Mouse (Mus musculus) midbrain, embryonic 11.5 days (tissue): ENCODE data around the gene Tnnc2. TPM values are rescaled to one million over a fixed set of nuclear protein-coding genes. Genes with fewer than 3 reads are reported as not detected.

Experiments used
- ATAC-seq: fragments of 200-750 bp; cut with Nextera tagmentation; 2 replicates; pipeline ENCODE4 v1.8.0; 2017; ENCODE audit warnings: moderate TSS enrichment, moderate library complexity; ENCODE audit not compliant: low FRiP score
- DNase-seq: peaks from one replicate; pipeline ENCODE4 v3.0.0; 2015; ENCODE audit warnings: low spot score; ENCODE audit errors: missing footprints
- H3K27ac ChIP-seq: fragments of 300-500 bp; sonication (generic); 2 replicates; pipeline ENCODE4 v1.5.1; 2014; ENCODE audit warnings: low read depth, low read length
- H3K27me3 ChIP-seq: fragments of 300-500 bp; sonication (generic); 2 replicates; pipeline ENCODE4 v1.6.1; 2014; ENCODE audit warnings: mild to moderate bottlenecking, low read length, moderate library complexity, mixed read lengths; ENCODE audit not compliant: control insufficient read depth, insufficient read depth
- H3K36me3 ChIP-seq: fragments of 300-500 bp; sonication (generic); 2 replicates; pipeline ENCODE4 v1.6.1; 2014; ENCODE audit warnings: mild to moderate bottlenecking, low read length, moderate library complexity, mixed read lengths; ENCODE audit not compliant: control insufficient read depth, insufficient read depth
- H3K4me1 ChIP-seq: fragments of 300-500 bp; sonication (generic); 2 replicates; pipeline ENCODE4 v1.6.1; 2014; ENCODE audit warnings: low read length; ENCODE audit not compliant: control insufficient read depth, insufficient read depth
- H3K4me2 ChIP-seq: fragments of 300-500 bp; sonication (generic); 2 replicates; pipeline ENCODE4 v1.6.1; 2014; ENCODE audit warnings: mild to moderate bottlenecking, moderate library complexity
- H3K4me3 ChIP-seq: fragments of 300-500 bp; sonication (generic); 2 replicates; pipeline ENCODE4 v1.5.1; 2014; ENCODE audit warnings: low read depth, low read length
- H3K9ac ChIP-seq: fragments of 300-500 bp; sonication (generic); 2 replicates; pipeline ENCODE4 v1.6.1; 2014; ENCODE audit warnings: low read length
- H3K9me3 ChIP-seq: fragments of 300-500 bp; sonication (generic); 2 replicates; pipeline ENCODE4 v1.6.1; 2016; ENCODE audit warnings: low read length; ENCODE audit not compliant: control insufficient read depth
- WGBS: fragments of 180-500 bp; shearing (Covaris S2); extraction: QIAGEN DNeasy Blood & Tissue Kit; methylation state at CpG from one replicate; pipeline ENCODE4 v1.1.7; 2014; 5-methylcytosine and 5-hydroxymethylcytosine counted together
- polyA plus RNA-seq: library from polyadenylated mRNA; unstranded; fragments of >200 nt; fragmentation: Nextera tagmentation; extraction: Ambion mirVana; gene quantifications from 2 replicates; pipeline ENCODE4 v1.2.1, GENCODE M21; 2014

Gene Tnnc2
- polyA plus RNA-seq, 1 experiment from 2014 or later, result not detected

GRCm38 (mm10) chr2:164783926-164784581, 4.3 kb upstream of the Tnnc2 start:
- H3K27ac ChIP-seq, result no peak overlapping the region
- H3K4me2 ChIP-seq, result no peak overlapping the region
- H3K4me3 ChIP-seq, result no peak overlapping the region
- H3K36me3 ChIP-seq, result no peaks in the 10 kb centered on the region
- DNase-seq, result no peak
- H3K9me3 ChIP-seq, result no peaks in the 10 kb centered on the region
- WGBS, result 78% methylated on average over 7 of the region's 7 CpGs
- ATAC-seq, result no peak
- H3K27me3 ChIP-seq, result no peaks in the 10 kb centered on the region
- H3K9ac ChIP-seq, result no peak overlapping the region
- H3K4me1 ChIP-seq, result peaks cover 8% of the 10 kb centered on the region

- no peaks in the 10 kb centered on the region for H3K36me3 ChIP-seq
- H3K9me3 ChIP-seq, result no peaks in the 10 kb centered on the region
- H3K4me1 ChIP-seq, result peaks cover 8% of the 10 kb centered on the region
- no peak overlapping the region for H3K4me3 ChIP-seq
- no peak overlapping the region for H3K9ac ChIP-seq
- no peak overlapping the region for H3K27ac ChIP-seq
- 70% methylated on average over 4 of the region's 4 CpGs for WGBS
- ATAC-seq (no peak), DNase-seq (no peak)
- no peaks in the 10 kb centered on the region for H3K27me3 ChIP-seq
- no peak overlapping the region for H3K4me2 ChIP-seq
Measured at GRCm38 (mm10) chr2:164781876-164782275, 2.1 kb upstream of the Tnnc2 start.

- H3K4me3 ChIP-seq, result no peak overlapping the region
- 88% methylated on average over 7 of the region's 7 CpGs for WGBS
- no peak overlapping the region for H3K27ac ChIP-seq
- no peak for DNase-seq
- H3K27me3 ChIP-seq, result no peaks in the 10 kb centered on the region
- H3K9me3 ChIP-seq, result no peaks in the 10 kb centered on the region
- no peaks in the 10 kb centered on the region for H3K36me3 ChIP-seq
- H3K9ac ChIP-seq, result no peak overlapping the region
- no peaks in the 10 kb centered on the region for H3K4me1 ChIP-seq
- no peak for ATAC-seq
- no peak overlapping the region for H3K4me2 ChIP-seq
Measured at GRCm38 (mm10) chr2:164778809-164779208, 958 bp downstream of the Tnnc2 start.

GRCm38 (mm10) chr2:164778015-164778287, 1.8 kb downstream of the Tnnc2 start:
- no peaks in the 10 kb centered on the region for H3K4me1 ChIP-seq
- H3K9ac ChIP-seq, result no peak overlapping the region
- H3K27ac ChIP-seq, result no peak overlapping the region
- DNase-seq, result no peak
- H3K4me2 ChIP-seq, result no peak overlapping the region
- H3K36me3 ChIP-seq, result no peaks in the 10 kb centered on the region
- 93% methylated on average over 11 of the region's 11 CpGs for WGBS
- no peak for ATAC-seq
- H3K9me3 ChIP-seq, result no peaks in the 10 kb centered on the region
- H3K27me3 ChIP-seq, result no peaks in the 10 kb centered on the region
- H3K4me3 ChIP-seq, result no peak overlapping the region

GRCm38 (mm10) chr2:164777246-164778014, 2.3 kb downstream of the Tnnc2 start:
- 83% methylated on average over 30 of the region's 30 CpGs for WGBS
- Histone ChIP-seq H3K9ac (no peak overlapping the region), H3K4me3 (no peak overlapping the region), H3K9me3 (no peaks in the 10 kb centered on the region), H3K4me1 (no peaks in the 10 kb centered on the region), H3K27ac (no peak overlapping the region), H3K27me3 (no peaks in the 10 kb centered on the region), H3K36me3 (peaks cover under 1% of the 10 kb centered on the region; the same call in 1 of the 2 replicates), H3K4me2 (no peak overlapping the region)
- DNase-seq, result no peak
- ATAC-seq, result no peak

GRCm38 (mm10) chr2:164776801-164777200, 3.0 kb downstream of the Tnnc2 start:
- H3K27ac ChIP-seq, result no peak overlapping the region
- DNase-seq (no peak), ATAC-seq (no peak)
- no peaks in the 10 kb centered on the region for H3K9me3 ChIP-seq
- H3K4me3 ChIP-seq, result no peak overlapping the region
- peaks cover 7% of the 10 kb centered on the region for H3K36me3 ChIP-seq
- WGBS, result 64% methylated on average over 17 of the region's 17 CpGs
- no peak overlapping the region for H3K9ac ChIP-seq
- peaks cover 5% of the 10 kb centered on the region; the same call in 1 of the 2 replicates for H3K4me1 ChIP-seq
- H3K27me3 ChIP-seq, result no peaks in the 10 kb centered on the region
- H3K4me2 ChIP-seq, result no peak overlapping the region

GRCm38 (mm10) chr2:164776130-164776529, 3.6 kb downstream of the Tnnc2 start:
- H3K4me2 ChIP-seq, result no peak overlapping the region
- WGBS, result 89% methylated on average over 6 of the region's 6 CpGs
- H3K4me1 ChIP-seq, result peaks cover 10% of the 10 kb centered on the region
- DNase-seq, result no peak
- peaks cover 12% of the 10 kb centered on the region for H3K36me3 ChIP-seq
- no peaks in the 10 kb centered on the region for H3K27me3 ChIP-seq
- H3K9ac ChIP-seq, result no peak overlapping the region
- H3K4me3 ChIP-seq, result no peak overlapping the region
- H3K27ac ChIP-seq, result no peak overlapping the region
- ATAC-seq, result no peak
- no peaks in the 10 kb centered on the region for H3K9me3 ChIP-seq

- Histone ChIP-seq H3K4me2 (no peak overlapping the region), H3K9ac (no peak overlapping the region), H3K36me3 (peaks cover 12% of the 10 kb centered on the region), H3K27ac (no peak overlapping the region), H3K27me3 (no peaks in the 10 kb centered on the region), H3K9me3 (no peaks in the 10 kb centered on the region), H3K4me3 (no peak overlapping the region), H3K4me1 (peaks cover 20% of the 10 kb centered on the region)
- 90% methylated on average over 5 of the region's 5 CpGs for WGBS
- ATAC-seq (no peak), DNase-seq (no peak)
Measured at GRCm38 (mm10) chr2:164773989-164774364, 5.8 kb downstream of the Tnnc2 start.

- Histone ChIP-seq H3K27ac (no peak overlapping the region), H3K27me3 (no peaks in the 10 kb centered on the region), H3K4me3 (no peak overlapping the region), H3K9ac (no peak overlapping the region), H3K4me1 (peaks cover 20% of the 10 kb centered on the region), H3K36me3 (peaks cover 12% of the 10 kb centered on the region), H3K4me2 (no peak overlapping the region), H3K9me3 (no peaks in the 10 kb centered on the region)
- DNase-seq, result no peak
- no peak for ATAC-seq
- WGBS, result 77% methylated on average over 14 of the region's 14 CpGs
Measured at GRCm38 (mm10) chr2:164773229-164773988, 6.4 kb downstream of the Tnnc2 start.
